Mouse (Mus musculus): Measurements from ENCODE around the gene Ttc39d. TPM values are rescaled to one million over a fixed set of nuclear protein-coding genes. Genes with fewer than 3 reads are reported as not detected.

Ttc39d gene
- polyA plus RNA-seq, 1 experiment, result 0.05 TPM

DNA sequence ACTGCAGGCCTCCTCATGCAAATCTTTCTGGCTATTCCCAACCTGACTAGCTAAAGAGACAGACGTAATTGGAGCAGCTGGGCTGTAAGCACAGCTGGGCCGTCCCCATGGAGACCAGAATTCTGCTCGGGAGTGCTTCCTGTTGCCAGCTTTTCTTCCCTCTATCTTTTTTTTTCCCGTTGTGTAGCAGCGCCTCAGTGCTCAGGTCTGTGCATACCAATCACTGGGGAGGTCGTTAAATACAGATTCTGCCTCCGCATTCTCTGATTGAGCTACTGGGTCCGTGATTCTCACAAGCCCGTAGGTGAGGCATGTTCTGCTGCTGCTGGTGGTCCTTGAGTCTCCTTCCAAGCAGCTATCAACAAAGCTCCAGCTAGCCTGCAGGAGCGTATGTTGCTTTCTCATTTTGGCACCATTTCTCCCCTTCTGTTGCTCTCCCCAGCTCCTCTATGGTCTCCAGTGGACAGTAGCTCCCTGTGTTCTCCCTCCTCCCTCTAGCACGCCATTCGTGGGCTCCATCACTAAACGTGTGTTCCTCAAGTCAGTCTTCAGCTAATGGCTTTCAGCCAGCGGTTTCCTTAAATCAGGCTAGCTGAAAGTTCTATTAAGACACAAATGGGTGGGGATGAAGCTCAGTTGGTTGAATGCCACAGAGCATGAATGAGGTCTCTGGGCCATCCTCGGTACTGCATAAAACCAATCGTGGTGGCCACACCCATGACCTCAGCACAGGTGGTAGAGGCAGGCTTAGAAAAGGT, 38.7 kb upstream of the Ttc39d start:
- DNase-seq, result peak; percentile 68 to 76
- no peak for TF ChIP-seq POLR2A (IDR thresholded peaks at IDR 0.05; ENCODE audit: borderline replicate concordance, insufficient read depth, low read length)
- no peak for TF ChIP-seq CTCF (IDR thresholded peaks at IDR 0.05; ENCODE audit: borderline replicate concordance, insufficient read depth, low read depth, low read length)
- Histone ChIP-seq H3K27ac (ENCODE audit: insufficient read depth, low read length) (peak overlapping the region; percentile 67; the same call in 1 of the 2 replicates), H3K4me1 (ENCODE audit: control insufficient read depth, insufficient read depth, low read length) (peaks cover 49% of the 10 kb centered on the region), H3K4me3 (replicated peaks; ENCODE audit: insufficient read depth, low read depth, low read length) (peak overlapping the region; percentile 42), H3K27me3 (ENCODE audit: control insufficient read depth, insufficient read depth, low read length) (no peaks in the 10 kb centered on the region)
- 8% methylated on average over 16 of the region's 16 CpGs for WGBS

DNA sequence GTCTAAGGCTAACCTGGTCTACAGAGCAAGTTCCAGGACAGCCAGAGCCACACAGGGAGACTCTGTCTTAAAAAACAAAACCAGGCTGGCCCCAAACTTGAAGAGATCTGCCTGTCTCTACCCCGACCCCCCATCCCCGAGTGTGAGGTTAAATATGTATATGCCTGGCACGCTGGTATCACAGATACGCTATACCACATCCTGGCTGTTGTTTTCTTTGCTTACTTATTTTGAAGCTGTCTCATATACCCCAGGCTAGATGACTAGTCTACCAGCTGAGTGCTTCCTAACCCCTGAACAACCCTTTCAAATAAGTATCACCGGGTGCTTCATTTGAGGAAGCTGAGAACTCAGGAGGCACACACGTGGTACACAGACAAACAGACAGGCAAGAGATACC, 37.5 kb upstream of the Ttc39d start:
- no peaks in the 10 kb centered on the region for H3K27me3 ChIP-seq (ENCODE audit: control insufficient read depth, insufficient read depth, low read length)
- H3K4me1 ChIP-seq (ENCODE audit: control insufficient read depth, insufficient read depth, low read length), result peaks cover 43% of the 10 kb centered on the region
- H3K27ac ChIP-seq (ENCODE audit: insufficient read depth, low read length), result no peak overlapping the region
- no peak overlapping the region for H3K4me3 ChIP-seq (replicated peaks; ENCODE audit: insufficient read depth, low read depth, low read length)
- TF ChIP-seq CTCF (IDR thresholded peaks at IDR 0.05; ENCODE audit: borderline replicate concordance, insufficient read depth, low read depth, low read length) (no peak), POLR2A (IDR thresholded peaks at IDR 0.05; ENCODE audit: borderline replicate concordance, insufficient read depth, low read length) (no peak)
- no peak for DNase-seq
- WGBS, result 96% methylated on average over 6 of the region's 6 CpGs

DNA sequence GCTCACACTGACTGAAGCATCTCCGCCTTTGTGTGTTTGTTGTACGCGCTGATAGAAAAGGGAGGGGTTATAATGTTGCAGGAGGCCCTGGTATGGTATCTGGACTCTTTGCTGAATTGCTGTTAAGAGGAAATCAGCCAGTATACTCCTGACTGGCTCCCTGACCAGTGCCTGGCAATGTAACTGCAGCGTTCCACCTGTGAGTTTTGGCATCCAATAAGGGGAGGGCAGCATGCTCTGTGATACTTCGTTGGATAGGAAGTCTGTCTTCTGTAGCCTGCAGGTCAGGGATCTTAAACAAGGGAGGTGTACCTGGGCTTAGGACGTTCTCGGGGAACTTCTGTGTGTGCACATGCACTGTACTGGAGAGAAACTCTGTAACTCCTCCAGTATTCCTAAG, 36.3 kb upstream of the Ttc39d start:
- H3K27ac ChIP-seq (ENCODE audit: insufficient read depth, low read length), result no peak overlapping the region
- 18% methylated on average over 7 of the region's 7 CpGs for WGBS
- peaks cover 35% of the 10 kb centered on the region for H3K4me1 ChIP-seq (ENCODE audit: control insufficient read depth, insufficient read depth, low read length)
- TF ChIP-seq CTCF (IDR thresholded peaks at IDR 0.05; ENCODE audit: borderline replicate concordance, insufficient read depth, low read depth, low read length) (no peak), POLR2A (IDR thresholded peaks at IDR 0.05; ENCODE audit: borderline replicate concordance, insufficient read depth, low read length) (no peak)
- DNase-seq, result peak; percentile 76 to 85
- H3K27me3 ChIP-seq (ENCODE audit: control insufficient read depth, insufficient read depth, low read length), result no peaks in the 10 kb centered on the region
- no peak overlapping the region for H3K4me3 ChIP-seq (replicated peaks; ENCODE audit: insufficient read depth, low read depth, low read length)

DNA sequence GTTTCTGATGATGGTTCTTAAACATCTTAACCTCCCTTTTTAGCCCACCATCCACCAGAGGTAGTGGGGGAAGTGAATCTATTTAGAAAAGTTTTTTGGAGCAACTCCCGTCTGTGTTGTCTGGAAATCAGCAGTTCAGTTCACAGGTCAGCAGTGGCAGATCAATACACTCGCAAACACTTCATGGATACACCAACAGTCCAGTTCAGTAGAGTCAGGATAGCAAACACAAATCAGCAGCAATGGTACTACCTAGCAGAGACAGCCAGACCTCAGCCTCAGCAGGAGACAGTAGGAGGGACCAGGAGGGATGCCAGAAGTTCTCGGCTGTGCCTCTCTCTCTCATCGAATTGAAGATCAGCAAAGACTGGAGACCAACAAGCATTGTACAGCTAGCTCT, 35.3 kb upstream of the Ttc39d start:
- peaks cover 33% of the 10 kb centered on the region for H3K4me1 ChIP-seq (ENCODE audit: control insufficient read depth, insufficient read depth, low read length)

DNA sequence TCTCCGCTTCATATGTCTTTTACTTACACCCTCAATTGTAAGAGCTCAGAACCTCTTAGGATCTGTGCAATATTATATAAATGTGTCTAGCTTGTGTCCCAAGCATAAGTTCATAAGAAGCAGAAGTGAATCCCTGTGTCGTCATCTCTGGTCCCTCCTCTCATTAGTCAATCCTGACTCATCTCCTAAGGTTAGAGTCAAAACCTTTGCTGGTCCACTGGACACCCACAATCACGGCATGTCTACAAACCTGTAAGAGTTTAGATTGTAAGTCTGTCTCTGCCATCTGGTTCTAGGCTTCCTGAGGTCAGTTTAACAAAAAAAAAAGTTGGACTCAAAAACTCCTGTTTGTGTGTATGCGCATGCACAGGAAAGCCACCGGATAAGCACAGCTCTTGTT, 34.5 kb upstream of the Ttc39d start:
- no peak for DNase-seq
- Histone ChIP-seq H3K27ac (ENCODE audit: insufficient read depth, low read length) (no peak overlapping the region), H3K27me3 (ENCODE audit: control insufficient read depth, insufficient read depth, low read length) (no peaks in the 10 kb centered on the region), H3K4me3 (replicated peaks; ENCODE audit: insufficient read depth, low read depth, low read length) (no peak overlapping the region), H3K4me1 (ENCODE audit: control insufficient read depth, insufficient read depth, low read length) (peaks cover 25% of the 10 kb centered on the region)
- 94% methylated on average over 5 of the region's 5 CpGs for WGBS
- TF ChIP-seq POLR2A (IDR thresholded peaks at IDR 0.05; ENCODE audit: borderline replicate concordance, insufficient read depth, low read length) (no peak), CTCF (IDR thresholded peaks at IDR 0.05; ENCODE audit: borderline replicate concordance, insufficient read depth, low read depth, low read length) (no peak)

More for the DNA sequence above, 35.3 kb upstream of the Ttc39d start:
- H3K27ac ChIP-seq (ENCODE audit: insufficient read depth, low read length), result no peak overlapping the region
- H3K4me3 ChIP-seq (replicated peaks; ENCODE audit: insufficient read depth, low read depth, low read length), result no peak overlapping the region
- no peak for DNase-seq
- TF ChIP-seq CTCF (IDR thresholded peaks at IDR 0.05; ENCODE audit: borderline replicate concordance, insufficient read depth, low read depth, low read length) (no peak), POLR2A (IDR thresholded peaks at IDR 0.05; ENCODE audit: borderline replicate concordance, insufficient read depth, low read length) (no peak)
- H3K27me3 ChIP-seq (ENCODE audit: control insufficient read depth, insufficient read depth, low read length), result no peaks in the 10 kb centered on the region
- 61% methylated on average over 4 of the region's 4 CpGs for WGBS

DNA sequence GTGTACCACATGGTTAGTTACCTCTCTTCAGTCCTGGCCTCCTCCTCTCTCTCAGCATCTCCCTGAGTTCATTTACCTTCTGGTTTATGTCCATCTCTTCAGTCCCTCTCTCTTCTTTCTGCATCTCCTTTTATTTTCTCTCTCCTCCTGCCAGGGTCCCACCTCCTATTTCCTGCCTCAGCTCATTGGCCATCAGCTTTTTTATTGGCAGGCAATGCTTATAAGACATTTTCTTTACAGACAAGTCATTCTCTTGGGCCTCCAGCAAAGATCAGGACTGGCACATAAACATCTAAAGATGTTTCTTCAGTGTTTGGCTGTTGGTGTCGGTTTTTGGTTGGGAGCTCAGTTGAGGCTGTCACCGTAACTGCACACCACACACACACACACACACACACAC, 33.6 kb upstream of the Ttc39d start:
- Histone ChIP-seq H3K4me1 (ENCODE audit: control insufficient read depth, insufficient read depth, low read length) (peaks cover 16% of the 10 kb centered on the region), H3K27ac (ENCODE audit: insufficient read depth, low read length) (no peak overlapping the region), H3K27me3 (ENCODE audit: control insufficient read depth, insufficient read depth, low read length) (no peaks in the 10 kb centered on the region), H3K4me3 (replicated peaks; ENCODE audit: insufficient read depth, low read depth, low read length) (no peak overlapping the region)
- WGBS, result 98% methylated on average over 2 of the region's 2 CpGs
- DNase-seq, result no peak
- TF ChIP-seq POLR2A (IDR thresholded peaks at IDR 0.05; ENCODE audit: borderline replicate concordance, insufficient read depth, low read length) (no peak), CTCF (IDR thresholded peaks at IDR 0.05; ENCODE audit: borderline replicate concordance, insufficient read depth, low read depth, low read length) (no peak)

DNA sequence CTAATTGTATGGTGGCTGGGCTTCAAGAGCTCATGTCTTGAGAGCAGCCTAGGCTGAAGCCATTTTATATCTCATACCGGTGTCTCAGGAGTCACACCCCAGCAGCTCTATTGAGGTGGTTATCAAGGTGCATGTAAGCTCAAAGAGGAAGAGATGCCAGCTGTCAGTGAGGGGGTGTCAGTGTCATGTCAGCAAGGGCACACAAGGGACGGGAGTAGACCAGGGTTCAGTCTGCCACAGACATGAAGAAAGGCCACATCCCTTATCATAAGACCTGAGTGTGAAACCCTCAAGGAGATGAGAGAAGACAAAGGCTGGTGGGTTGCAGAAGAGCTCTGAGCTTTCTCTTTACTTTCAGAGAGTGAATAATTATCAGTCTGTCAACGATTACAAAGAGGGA, 33.1 kb upstream of the Ttc39d start:
- peaks cover 11% of the 10 kb centered on the region for H3K4me1 ChIP-seq (ENCODE audit: control insufficient read depth, insufficient read depth, low read length)
- H3K27ac ChIP-seq (ENCODE audit: insufficient read depth, low read length), result no peak overlapping the region
- DNase-seq, result no peak
- no peak overlapping the region for H3K4me3 ChIP-seq (replicated peaks; ENCODE audit: insufficient read depth, low read depth, low read length)
- 87% methylated on average over 3 of the region's 3 CpGs for WGBS
- TF ChIP-seq POLR2A (IDR thresholded peaks at IDR 0.05; ENCODE audit: borderline replicate concordance, insufficient read depth, low read length) (no peak), CTCF (IDR thresholded peaks at IDR 0.05; ENCODE audit: borderline replicate concordance, insufficient read depth, low read depth, low read length) (no peak)
- no peaks in the 10 kb centered on the region for H3K27me3 ChIP-seq (ENCODE audit: control insufficient read depth, insufficient read depth, low read length)

DNA sequence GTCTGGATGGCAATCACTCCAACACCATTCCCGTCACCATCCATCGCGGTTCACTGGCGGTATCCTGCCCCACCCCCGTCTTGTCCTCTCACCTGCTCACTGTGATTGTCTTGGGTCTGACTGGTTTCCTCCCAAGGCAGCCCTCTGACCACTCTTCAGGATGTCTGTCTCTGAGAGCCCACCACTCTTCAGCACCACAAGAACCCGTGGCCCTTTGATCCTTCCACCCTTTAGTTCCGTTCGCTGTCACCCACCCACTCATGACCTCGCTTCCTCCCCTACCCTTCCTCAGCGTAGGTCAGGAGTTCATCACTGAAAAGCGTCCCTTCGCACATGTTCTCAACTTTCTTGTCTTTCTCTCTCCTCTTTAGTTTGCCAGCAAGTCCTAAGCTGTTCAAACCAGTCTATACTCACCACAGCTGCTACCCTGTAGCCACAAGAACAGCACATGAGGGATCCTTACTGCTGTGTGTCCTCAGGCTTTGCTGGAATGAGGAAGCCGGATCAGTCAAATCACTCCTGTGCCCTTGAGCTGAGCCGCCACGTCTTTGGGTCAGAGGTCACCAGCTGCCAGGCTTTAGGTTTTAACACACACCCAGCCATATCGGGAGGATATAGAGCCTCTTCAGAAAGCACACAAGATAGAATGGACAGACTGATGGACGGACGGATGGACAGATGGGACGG, 32.4 kb upstream of the Ttc39d start:
- TF ChIP-seq POLR2A (IDR thresholded peaks at IDR 0.05; ENCODE audit: borderline replicate concordance, insufficient read depth, low read length), result no peak
- WGBS, result 89% methylated on average over 19 of the region's 19 CpGs
- Histone ChIP-seq H3K27ac (ENCODE audit: insufficient read depth, low read length) (no peak overlapping the region), H3K27me3 (ENCODE audit: control insufficient read depth, insufficient read depth, low read length) (no peaks in the 10 kb centered on the region), H3K4me1 (ENCODE audit: control insufficient read depth, insufficient read depth, low read length) (peaks cover 10% of the 10 kb centered on the region), H3K4me3 (replicated peaks; ENCODE audit: insufficient read depth, low read depth, low read length) (no peak overlapping the region)
- DNase-seq, result no peak

Data from cerebellum, adult 2 months (tissue).